Mouse (Mus musculus) forebrain, embryonic 16.5 days (tissue): ENCODE results near the gene Macrod2. TPM values are rescaled to one million over a fixed set of nuclear protein-coding genes. Genes with fewer than 3 reads are reported as not detected.

Source experiments
- ATAC-seq: fragments of 200-750 bp; cut with Nextera tagmentation; 2 replicates; pipeline ENCODE4 v1.8.0; 2017; ENCODE audit warnings: mild to moderate bottlenecking, moderate library complexity
- H3K27ac ChIP-seq: fragments of 300-500 bp; sonication (generic); 2 replicates; pipeline ENCODE4 v1.5.1; 2014; ENCODE audit warnings: low read length, control low read depth
- H3K27me3 ChIP-seq: fragments of 300-500 bp; sonication (generic); replicated peaks from 2 replicates; pipeline ENCODE4 v1.6.1; 2014; ENCODE audit warnings: low read length; ENCODE audit not compliant: control insufficient read depth, insufficient read depth
- H3K36me3 ChIP-seq: fragments of 300-500 bp; sonication (generic); 2 replicates; pipeline ENCODE4 v1.6.1; 2014; ENCODE audit not compliant: control insufficient read depth, insufficient read depth
- H3K4me1 ChIP-seq: fragments of 300-500 bp; sonication (generic); replicated peaks from 2 replicates; pipeline ENCODE4 v1.6.1; 2014; ENCODE audit warnings: low read length; ENCODE audit not compliant: control insufficient read depth, insufficient read depth
- H3K4me2 ChIP-seq: fragments of 300-500 bp; sonication (generic); 2 replicates; pipeline ENCODE4 v1.6.1; 2014; ENCODE audit warnings: mild to moderate bottlenecking, low read length, control low read depth
- H3K4me3 ChIP-seq: fragments of 300-500 bp; sonication (generic); replicated peaks from 2 replicates; pipeline ENCODE4 v1.5.1; 2014; ENCODE audit warnings: mild to moderate bottlenecking, low read length, control low read depth
- H3K9ac ChIP-seq: fragments of 300-500 bp; sonication (generic); replicated peaks from 2 replicates; pipeline ENCODE4 v1.6.1; 2014; ENCODE audit warnings: low read depth, low read length, control low read depth
- H3K9me3 ChIP-seq: fragments of 300-500 bp; sonication (generic); 2 replicates; pipeline ENCODE4 v1.6.1; 2016; ENCODE audit warnings: low read length; ENCODE audit not compliant: control insufficient read depth
- WGBS: fragments of 180-500 bp; shearing (Covaris S2); extraction: QIAGEN DNeasy Blood & Tissue Kit; methylation state at CpG from one replicate; pipeline ENCODE4 v1.1.7; 2014; 5-methylcytosine and 5-hydroxymethylcytosine counted together
- polyA plus RNA-seq: library from polyadenylated mRNA; unstranded; fragments of >200 nt; fragmentation: Nextera tagmentation; extraction: Ambion mirVana; gene quantifications from 2 replicates; pipeline ENCODE4 v1.2.1, GENCODE M21; 2015

The Macrod2 gene
- polyA plus RNA-seq, 1 experiment from 2014 or later, result 108 TPM

DNA sequence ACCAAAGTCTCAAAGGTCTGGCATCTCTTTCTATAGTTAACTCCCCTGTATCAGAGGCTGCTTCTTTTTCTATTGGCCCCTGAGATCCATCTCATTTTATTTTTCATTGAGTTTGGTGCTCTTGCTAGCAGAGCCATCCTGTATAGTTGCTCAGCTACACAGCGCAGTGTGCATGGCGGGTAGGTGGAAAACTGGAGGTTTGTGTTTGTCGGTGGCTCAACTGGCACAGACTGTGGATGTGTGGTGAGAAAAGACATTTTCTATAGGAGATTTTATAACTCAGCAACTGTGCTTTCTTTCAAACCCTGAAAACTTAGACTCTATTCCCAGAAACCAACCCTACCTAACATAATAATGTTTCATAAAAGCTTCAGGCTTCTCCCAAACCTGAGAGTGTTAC, 365.0 kb downstream of the Macrod2 start:
- 96% methylated on average over 3 of the region's 3 CpGs for WGBS
- no peaks in the 10 kb centered on the region for H3K4me1 ChIP-seq
- no peaks in the 10 kb centered on the region for H3K27me3 ChIP-seq
- H3K9ac ChIP-seq, result no peak overlapping the region
- no peaks in the 10 kb centered on the region for H3K36me3 ChIP-seq
- H3K27ac ChIP-seq, result no peak overlapping the region
- H3K9me3 ChIP-seq, result no peaks in the 10 kb centered on the region
- no peak for ATAC-seq
- H3K4me3 ChIP-seq, result no peak overlapping the region
- no peak overlapping the region for H3K4me2 ChIP-seq

DNA sequence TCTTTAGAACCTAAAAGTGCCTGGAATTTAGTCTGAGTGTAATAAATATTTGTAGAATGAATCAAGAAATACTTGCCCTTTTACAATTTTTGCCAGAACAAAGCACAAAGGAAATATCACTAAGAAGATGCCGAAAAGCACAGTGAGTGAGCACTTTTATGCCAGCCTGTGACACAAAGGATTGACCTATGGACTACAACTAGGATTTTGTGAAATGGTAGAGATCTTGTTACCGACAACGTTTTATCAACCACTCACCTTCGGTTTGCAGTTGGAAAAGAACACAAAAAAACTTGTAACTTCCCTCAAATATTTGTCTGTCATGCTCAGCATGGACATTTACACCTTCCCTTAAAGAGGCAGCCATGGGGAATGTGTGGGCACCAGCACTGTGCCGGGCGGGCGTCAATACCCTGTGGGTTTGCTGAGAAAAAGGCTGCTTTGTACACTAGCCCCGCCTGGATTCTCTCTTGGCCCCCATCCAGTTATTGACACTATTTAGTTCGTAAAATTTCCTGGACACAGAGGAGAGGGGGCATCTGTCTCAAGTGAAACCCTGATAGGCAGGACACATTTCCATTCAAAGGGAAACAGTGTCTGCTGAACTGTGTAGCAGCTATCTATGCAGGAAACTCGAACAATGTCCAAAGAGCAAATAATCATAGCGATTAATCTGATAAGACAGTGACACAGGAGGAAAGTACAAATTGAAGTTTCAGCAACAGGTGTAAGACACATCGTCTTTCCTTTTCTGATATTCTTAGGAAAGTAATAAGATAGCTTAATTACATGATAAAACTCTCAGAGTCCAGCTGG, 368.2 kb downstream of the Macrod2 start:
- 0 out of 2 replicates have a peak, but pooled peaks have one; percentile 45 for ATAC-seq
- H3K36me3 ChIP-seq, result no peaks in the 10 kb centered on the region
- WGBS, result 53% methylated on average over 12 of the region's 12 CpGs
- H3K27me3 ChIP-seq, result no peaks in the 10 kb centered on the region
- H3K4me2 ChIP-seq, result no peak overlapping the region
- H3K4me1 ChIP-seq, result no peaks in the 10 kb centered on the region
- H3K9me3 ChIP-seq, result no peaks in the 10 kb centered on the region
- H3K9ac ChIP-seq, result no peak overlapping the region
- H3K4me3 ChIP-seq, result no peak overlapping the region
- H3K27ac ChIP-seq, result no peak overlapping the region

DNA sequence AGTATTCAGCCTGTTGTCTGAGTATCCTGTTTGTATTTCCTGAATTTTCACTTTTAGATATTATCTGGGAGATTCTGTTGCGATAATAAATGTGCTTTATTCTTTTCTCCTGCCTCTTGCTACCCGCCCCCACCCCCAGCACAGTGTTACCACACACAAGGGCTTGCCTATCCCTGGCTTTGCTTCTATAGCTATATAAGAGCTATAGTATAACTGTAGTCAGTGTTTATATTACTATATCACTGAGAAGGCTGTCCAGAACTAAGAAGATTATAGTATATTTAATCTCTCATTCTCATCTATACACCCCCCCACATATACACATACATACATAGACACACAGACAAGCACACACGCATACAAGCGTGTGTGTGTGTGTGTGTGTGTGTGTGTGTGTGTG, 374.4 kb downstream of the Macrod2 start:
- no peaks in the 10 kb centered on the region for H3K27me3 ChIP-seq
- H3K27ac ChIP-seq, result no peak overlapping the region
- WGBS, result 89% methylated on average over 4 of the region's 4 CpGs
- no peaks in the 10 kb centered on the region for H3K36me3 ChIP-seq
- no peaks in the 10 kb centered on the region for H3K9me3 ChIP-seq
- no peak for ATAC-seq
- no peak overlapping the region for H3K4me3 ChIP-seq
- H3K4me1 ChIP-seq, result no peaks in the 10 kb centered on the region
- no peak overlapping the region for H3K9ac ChIP-seq
- no peak overlapping the region for H3K4me2 ChIP-seq

DNA sequence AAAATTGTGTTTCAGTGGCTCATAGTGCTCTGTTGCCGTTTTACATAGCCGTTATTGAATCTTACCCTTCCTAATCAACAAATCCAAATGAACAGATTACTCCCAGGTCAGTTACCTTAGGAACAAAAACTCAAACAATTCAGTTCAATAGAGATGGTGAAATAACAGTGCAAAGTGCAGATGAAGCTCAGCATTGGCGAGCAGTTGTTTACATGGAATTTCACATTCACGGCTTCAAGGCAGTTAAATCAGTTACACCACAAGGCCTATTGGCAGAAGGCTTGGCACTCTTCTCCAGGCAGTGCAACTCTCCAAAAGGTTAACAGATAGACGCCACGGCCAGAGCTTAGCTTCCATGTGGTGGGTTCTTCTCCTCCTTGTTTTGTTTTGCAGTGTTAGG, 377.7 kb downstream of the Macrod2 start:
- no peaks in the 10 kb centered on the region for H3K36me3 ChIP-seq
- no peaks in the 10 kb centered on the region for H3K27me3 ChIP-seq
- no peak overlapping the region for H3K9ac ChIP-seq
- no peak overlapping the region for H3K27ac ChIP-seq
- no peaks in the 10 kb centered on the region for H3K4me1 ChIP-seq
- no peak for ATAC-seq
- no peak overlapping the region for H3K4me3 ChIP-seq
- H3K9me3 ChIP-seq, result no peaks in the 10 kb centered on the region
- H3K4me2 ChIP-seq, result no peak overlapping the region
- 75% methylated on average over 6 of the region's 6 CpGs for WGBS

DNA sequence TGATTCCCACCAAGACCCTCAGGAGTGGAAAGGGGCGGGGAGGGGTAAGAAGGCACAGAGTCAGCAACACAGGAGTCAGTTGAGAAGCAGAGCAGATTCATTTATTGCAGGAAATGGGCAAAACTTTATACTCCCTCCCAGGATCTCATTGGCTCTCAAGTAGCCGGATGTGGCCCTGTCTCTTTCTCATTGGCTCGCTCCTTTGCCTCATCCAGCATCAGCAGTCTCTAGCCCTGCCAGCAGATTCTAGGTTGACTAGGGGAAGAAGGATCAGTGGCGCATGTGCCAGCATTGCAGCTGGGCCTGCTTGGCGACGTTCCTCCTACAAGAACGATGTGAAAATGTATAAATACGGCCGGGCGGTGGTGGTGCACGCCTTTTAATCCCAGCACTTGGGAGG, 378.3 kb downstream of the Macrod2 start:
- Histone ChIP-seq H3K27me3 (no peaks in the 10 kb centered on the region), H3K4me2 (no peak overlapping the region), H3K9me3 (no peaks in the 10 kb centered on the region), H3K36me3 (no peaks in the 10 kb centered on the region), H3K9ac (no peak overlapping the region), H3K4me1 (no peaks in the 10 kb centered on the region), H3K27ac (no peak overlapping the region), H3K4me3 (no peak overlapping the region)
- no peak for ATAC-seq
- 91% methylated on average over 11 of the region's 11 CpGs for WGBS

DNA sequence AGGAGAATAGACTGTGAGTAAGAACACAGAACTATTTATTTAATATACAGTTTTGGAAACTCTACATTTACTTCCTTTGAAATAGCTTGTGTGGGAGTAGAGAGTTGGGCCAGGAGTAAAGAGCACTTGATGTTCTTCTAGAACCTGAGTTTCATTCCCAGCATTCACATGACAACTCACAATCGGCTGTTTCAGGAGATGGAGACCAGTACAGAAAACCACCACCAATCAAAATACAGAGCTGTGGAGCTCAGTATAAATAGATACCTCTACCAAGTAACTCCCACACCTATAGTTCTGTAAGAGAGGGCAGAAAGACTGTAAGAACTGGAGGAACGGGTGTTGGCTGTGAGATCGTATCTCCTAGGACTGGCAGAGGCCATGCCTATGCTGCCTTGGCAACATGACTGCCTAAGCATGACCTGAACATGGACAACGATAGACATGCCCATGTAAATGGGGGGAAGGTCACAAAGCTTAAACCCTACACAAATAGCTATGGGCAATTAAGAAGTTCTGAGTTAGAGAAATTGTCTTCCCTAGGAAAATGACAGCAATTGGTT, 379.8 kb downstream of the Macrod2 start:
- Histone ChIP-seq H3K27ac (no peak overlapping the region), H3K9ac (no peak overlapping the region), H3K4me1 (no peaks in the 10 kb centered on the region), H3K9me3 (no peaks in the 10 kb centered on the region), H3K4me3 (no peak overlapping the region), H3K36me3 (no peaks in the 10 kb centered on the region), H3K27me3 (no peaks in the 10 kb centered on the region), H3K4me2 (no peak overlapping the region)
- no peak for ATAC-seq
- 88% methylated on average over 4 of the region's 4 CpGs for WGBS

DNA sequence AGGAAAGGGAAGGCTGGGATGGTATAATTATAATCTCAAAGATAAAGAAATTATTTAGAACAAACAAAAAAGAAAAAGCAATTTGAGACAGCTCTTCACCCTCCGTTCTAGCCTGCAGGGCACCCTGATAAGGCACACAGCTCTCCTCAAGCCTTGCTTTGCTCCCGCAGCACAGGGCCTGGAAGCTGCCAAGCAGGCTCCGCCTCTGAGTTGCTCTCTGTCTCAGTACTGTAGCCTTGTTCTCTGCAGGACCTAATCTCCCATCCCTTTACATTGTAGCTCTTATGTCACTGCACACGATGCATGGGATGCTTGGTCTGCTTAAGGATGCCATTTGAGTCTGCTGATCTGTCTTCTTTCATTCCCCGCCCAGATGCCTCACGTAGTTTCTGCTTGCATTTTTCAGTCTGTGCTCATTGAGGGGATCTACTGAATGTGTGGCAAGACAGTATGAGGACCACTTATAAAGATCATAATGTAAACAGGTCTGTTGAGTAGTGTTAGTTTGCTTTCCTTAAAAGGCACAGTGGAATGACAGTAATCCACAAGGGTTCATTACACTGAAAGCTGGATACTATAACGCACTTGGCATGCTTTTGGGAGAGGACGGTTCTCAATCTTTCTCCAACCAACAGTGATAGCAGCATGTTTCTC, 380.5 kb downstream of the Macrod2 start:
- H3K9me3 ChIP-seq, result no peaks in the 10 kb centered on the region
- no peak overlapping the region for H3K4me2 ChIP-seq
- 71% methylated on average over 8 of the region's 8 CpGs for whole genome bisulfite sequencing
- ATAC-seq, result no peak
- no peak overlapping the region for H3K9ac ChIP-seq
- no peak overlapping the region for H3K4me3 ChIP-seq
- H3K27ac ChIP-seq, result no peak overlapping the region
- H3K4me1 ChIP-seq, result no peaks in the 10 kb centered on the region
- H3K36me3 ChIP-seq, result no peaks in the 10 kb centered on the region
- H3K27me3 ChIP-seq, result no peaks in the 10 kb centered on the region

DNA sequence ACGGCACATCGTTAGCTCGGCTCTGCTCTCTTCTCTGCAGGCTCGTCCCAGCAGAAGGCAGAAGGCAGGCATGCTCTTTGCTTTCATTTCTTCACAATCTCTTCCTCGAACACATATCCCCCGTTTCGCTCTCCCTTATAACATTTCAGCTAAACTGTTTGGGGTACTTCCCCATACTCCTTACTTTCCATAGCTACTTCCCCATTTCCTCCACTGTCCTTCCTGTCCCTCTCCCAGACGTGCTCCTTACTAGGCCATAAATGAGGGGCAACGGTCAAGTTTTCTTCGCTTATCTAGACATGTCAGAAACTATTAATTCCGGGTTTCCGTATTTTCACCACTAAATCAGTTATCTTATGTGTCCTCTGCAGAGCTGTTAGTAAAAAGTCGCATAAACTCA, 383.1 kb downstream of the Macrod2 start:
- Histone ChIP-seq H3K9ac (no peak overlapping the region), H3K9me3 (no peaks in the 10 kb centered on the region), H3K4me3 (no peak overlapping the region), H3K4me2 (no peak overlapping the region), H3K4me1 (no peaks in the 10 kb centered on the region), H3K27me3 (no peaks in the 10 kb centered on the region), H3K36me3 (no peaks in the 10 kb centered on the region), H3K27ac (no peak overlapping the region)
- no peak for ATAC-seq
- WGBS, result 88% methylated on average over 13 of the region's 13 CpGs

DNA sequence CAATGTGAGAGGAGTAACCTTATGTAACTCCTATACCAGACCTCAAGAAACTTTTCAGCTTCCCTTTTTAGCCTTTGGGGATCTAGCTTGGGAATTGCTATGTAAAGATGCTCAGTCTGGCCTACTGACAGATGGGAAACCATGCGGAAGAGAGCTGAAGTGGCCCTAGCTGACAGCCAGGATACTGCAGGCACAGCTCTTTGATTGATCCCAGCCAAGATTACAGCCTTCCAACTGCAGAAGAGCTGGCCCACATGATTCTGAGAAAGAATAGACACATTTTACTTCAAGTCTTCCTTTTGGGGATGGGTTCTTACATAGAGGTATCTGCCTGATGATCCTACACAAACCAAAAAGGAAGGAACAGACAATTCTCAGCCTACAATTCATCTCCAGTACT, 387.9 kb downstream of the Macrod2 start:
- Histone ChIP-seq H3K27ac (no peak overlapping the region), H3K9me3 (no peaks in the 10 kb centered on the region), H3K27me3 (no peaks in the 10 kb centered on the region), H3K36me3 (no peaks in the 10 kb centered on the region), H3K4me1 (no peaks in the 10 kb centered on the region), H3K4me2 (no peak overlapping the region), H3K9ac (no peak overlapping the region), H3K4me3 (no peak overlapping the region)
- 60% methylated on average over 1 of the region's 1 CpGs for WGBS
- ATAC-seq, result no peak
